Mouse (Mus musculus) megakaryocyte-erythroid progenitor cell, adult 5 weeks (primary cell): ENCODE data around the gene Gm20873. TPM values are rescaled to one million over a fixed set of nuclear protein-coding genes. Genes with fewer than 3 reads are reported as not detected.

Source experiments
- polyA plus RNA-seq: library from polyadenylated mRNA; stranded (reverse); fragments of >175 nt; gene quantifications from 2 replicates; pipeline ENCODE4 v1.2.3, GENCODE M21; 2012

Gm20873 gene
- not detected in 2 replicates for polyA plus RNA-seq

DNA sequence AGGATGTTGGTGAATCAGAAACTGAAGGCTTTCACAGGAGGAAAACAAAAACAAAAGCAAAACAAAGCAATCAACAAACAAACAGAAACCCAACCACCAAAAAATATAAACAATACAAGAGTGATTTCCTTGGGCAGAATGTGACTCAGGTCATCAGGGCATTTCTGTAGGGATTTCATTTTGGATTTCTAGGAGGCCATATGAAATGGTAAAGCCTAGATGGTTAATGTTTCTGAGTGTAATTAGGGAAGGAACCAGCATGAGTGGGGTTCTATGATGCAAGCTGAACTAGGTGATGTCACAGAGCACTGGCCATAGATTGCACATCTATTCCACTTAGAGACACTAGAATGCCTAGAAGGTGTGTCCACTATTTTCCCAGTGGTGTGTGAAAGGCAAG is at the start of gene Gm20873:
Gene Gm20873 (plus strand): TSS at position 301 of the 400 bp plus-strand sequence.

DNA sequence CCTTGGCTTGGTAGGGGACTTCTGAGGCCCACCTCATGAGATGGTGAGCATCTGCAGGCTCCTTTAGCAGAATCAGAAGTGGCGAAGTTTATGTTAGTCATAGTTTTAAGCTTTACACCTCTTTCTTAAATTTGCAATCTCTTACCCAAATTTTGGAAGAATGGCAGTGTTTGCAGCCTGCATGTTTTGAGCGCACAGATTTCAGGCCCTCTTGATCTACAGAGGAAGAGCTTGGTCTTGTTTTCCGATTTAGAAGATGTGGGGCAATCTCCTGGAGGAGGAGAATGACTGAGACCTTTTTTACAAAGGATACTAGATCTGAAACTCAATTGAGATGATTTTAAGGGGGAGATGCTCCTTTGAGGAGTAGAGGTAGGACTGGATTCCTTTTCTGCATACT is 29.0 kb upstream of the Gm20873 start, which contains the start of gene Gm21746:
Gene Gm21746 (minus strand): TSS at position 101 of the 400 bp plus-strand sequence.

Other genes with a start within 250 kb of the Gm20873 start
- not detected in 2 replicates for gene Gm21746, start 29.1 kb upstream of the Gm20873 start, polyA plus RNA-seq